Mouse (Mus musculus) cerebellum, adult (tissue): ENCODE measurements around the gene Plg.

Source experiments
- ATAC-seq: cut with Nextera tagmentation; 2 replicates; pipeline ENCODE4 v1.9.2; 2017; ENCODE audit warnings: mild to moderate bottlenecking, moderate library complexity, mixed read lengths; ENCODE audit not compliant: insufficient number of reproducible peaks, low FRiP score, low TSS enrichment

The Plg gene

DNA sequence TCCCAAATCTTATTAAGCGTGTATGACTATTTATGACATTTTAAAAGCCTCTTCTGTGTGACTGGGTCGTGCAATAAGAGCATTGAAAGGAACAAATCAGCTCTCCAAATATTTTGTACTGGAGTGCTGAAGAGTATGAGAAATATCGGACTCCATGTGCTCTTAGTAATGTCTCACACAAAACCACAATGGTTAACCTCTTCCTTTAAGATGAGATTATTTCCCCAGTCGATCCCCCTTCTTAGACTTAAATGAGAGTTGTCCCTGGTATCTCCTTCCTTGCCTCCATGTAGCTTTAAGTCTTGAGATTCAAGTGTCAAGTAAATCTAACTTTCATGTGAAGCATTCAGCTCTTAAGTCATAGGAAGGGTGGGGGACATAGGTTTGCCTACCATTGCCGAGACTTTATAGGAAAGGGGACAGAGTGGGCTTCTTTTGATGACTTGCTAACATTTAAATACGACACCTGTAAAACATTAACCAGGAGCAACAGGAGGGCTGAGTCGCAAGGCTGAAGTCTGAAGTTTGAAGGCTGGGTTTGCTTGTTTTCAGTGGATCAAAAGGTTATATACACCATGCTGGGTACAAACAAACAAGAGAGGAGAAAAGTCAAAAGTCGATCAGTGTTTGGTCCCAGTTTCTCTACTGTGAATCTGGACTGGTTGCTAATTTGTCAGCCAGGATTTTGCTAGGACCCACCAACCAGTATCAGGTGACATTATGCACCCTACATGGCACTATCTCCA, 6.8 kb downstream of the Plg start:
- no peak for ATAC-seq

DNA sequence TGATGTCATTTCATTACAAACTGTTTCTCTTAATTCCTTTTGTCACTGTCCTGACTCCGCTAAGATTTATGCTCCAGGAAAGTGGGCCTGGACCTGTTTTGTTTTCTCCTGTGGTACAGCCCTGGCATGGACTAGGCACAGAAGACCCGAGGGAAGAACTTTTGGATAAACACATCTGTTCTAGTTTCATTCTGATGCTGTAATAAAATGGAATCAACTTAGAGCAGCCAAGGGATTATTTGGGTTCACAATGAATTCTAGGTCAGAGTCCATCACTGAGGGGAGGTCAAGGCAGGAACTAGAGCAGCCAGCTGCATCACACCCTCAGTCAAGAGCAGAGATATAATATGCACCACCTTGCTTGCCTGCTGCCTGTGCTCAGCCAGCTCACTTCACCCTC, 9.4 kb downstream of the Plg start:
- ATAC-seq: no peak

- ATAC-seq: no peak
Measured at GRCm38 (mm10) chr17:12388239-12388638, 9.8 kb downstream of the Plg start.

DNA sequence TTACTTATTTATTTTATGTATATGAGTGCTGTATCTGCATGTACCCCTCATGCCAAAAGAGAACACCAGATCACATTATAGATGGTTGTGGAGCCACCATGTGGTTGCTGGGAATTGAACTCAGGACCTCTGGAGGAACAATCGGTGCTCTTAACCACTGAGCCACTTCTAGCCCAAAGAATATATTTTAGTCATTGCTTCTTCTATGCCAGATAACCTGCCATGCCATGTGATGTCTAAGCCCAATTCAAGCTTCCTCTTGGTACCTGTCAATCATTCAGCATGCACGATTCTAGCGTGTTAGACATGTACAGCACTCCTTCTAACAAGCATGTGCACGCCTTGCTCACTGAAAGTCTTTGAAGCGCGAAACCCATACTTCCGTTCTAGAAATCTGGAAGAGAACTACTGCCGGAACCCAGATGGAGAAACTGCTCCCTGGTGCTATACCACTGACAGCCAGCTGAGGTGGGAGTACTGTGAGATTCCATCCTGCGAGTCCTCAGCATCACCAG, 17.8 kb downstream of the Plg start:
- ATAC-seq: no peak

GRCm38 (mm10) chr17:12403420-12403819, 25.0 kb downstream of the Plg start:
- ATAC-seq: no peak

DNA sequence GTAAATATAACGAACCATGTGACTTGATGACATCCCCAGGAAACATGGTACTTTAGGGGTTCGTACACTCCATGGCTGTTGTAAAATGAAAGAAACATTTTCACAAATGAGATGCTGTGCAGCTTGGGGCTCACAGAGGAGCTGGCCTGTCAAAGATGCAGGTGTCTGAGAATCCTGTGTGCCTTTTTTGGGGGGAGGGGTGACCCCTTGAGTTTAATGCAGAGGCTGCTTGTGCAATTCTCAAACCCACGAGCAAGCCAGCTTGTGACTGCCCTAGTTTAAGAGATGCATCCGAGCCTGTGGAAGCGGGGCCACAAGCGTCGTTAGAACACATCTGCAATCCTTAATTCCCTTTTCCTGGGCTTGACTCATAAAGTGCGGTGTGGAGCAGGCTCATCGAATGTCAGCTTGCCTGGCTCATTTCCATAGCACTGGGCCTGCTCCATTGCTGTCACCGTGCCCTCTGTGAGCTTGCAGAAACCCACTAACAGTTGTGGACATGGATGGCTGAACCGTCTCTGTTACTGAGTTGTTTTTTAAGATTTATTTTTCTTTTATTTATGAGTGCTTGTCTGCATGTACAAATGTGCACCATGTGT, 31.0 kb downstream of the Plg start:
- ATAC-seq: no peak

DNA sequence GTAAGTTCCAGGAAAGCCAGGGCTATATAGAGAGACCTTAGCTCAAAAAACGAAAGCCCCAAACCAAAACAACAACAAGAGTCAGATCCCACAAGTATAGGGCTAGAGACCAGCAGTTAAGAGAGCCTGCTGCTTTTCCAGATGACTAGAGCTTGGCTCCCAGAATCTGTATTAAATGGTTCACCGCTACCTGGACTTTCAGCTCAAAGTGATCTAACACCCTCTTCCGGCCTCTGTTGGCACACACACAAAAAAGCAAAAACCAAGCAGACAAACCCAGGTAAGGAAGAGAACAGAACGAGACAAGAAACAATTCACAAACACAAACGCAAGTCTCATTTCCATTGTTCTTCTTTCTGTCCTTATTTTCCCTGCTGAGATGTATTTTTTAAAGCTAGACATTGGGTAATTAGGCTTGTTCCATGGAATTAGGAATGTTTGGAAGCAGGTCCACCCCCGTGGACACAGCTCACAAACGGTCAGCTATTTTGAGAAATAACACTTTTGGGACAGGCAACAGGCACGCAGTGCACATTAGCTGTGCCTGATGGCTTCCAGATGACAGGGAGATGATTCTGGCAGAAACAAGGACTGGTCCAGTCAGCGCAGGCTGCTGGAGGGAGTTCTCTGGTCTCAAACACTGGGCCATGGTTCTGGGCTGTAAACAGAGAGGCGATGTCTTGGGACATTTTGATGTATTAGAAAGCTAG, 33.9 kb downstream of the Plg start:
- no peak for ATAC-seq

- ATAC-seq: no peak
Measured at GRCm38 (mm10) chr17:12412891-12413237, 34.5 kb downstream of the Plg start.

GRCm38 (mm10) chr17:12415031-12415735, 36.8 kb downstream of the Plg start:
- no peak for ATAC-seq

- no peak for ATAC-seq
Measured at GRCm38 (mm10) chr17:12415741-12416140, 37.3 kb downstream of the Plg start.

- ATAC-seq: no peak; the same call in 1 of the 2 replicates
Measured at GRCm38 (mm10) chr17:12416250-12416895, 38.0 kb downstream of the Plg start.

- ATAC-seq: no peak
Measured at GRCm38 (mm10) chr17:12419491-12420079, 41.2 kb downstream of the Plg start.

DNA sequence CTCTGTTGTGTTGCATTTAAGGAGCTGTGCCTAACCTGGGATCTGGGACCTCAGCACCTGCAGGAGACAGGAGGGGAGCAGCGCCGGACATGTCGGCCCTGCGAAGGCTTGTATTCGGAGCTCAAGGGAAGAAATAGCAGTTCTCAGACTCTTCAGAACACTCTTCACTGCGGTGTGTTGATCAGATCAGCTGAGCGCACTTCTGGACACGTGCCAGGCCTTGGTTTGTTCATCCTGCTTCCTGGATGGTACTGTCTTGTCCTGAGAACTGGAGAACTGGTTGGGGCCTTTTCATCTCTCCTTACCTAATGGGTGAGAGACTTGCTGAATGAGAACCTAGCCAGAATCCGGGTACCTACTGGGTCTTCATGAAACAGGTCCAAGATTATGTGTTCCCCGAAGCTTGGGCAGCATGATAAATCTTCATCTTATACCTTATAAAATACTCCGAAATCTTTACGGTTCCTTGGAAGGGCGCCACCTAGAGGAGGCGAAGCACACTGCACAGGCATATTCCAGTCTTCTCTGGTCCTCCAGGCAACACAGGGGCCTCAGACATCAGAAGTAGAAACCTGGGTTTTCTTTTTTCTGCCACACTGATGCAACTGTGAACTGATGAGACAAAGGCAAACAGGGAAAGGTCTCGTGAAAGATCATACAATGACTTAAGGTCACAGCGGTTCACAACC, 42.6 kb downstream of the Plg start:
- no peak for ATAC-seq

- ATAC-seq: no peak
Measured at GRCm38 (mm10) chr17:12422143-12422542, 43.7 kb downstream of the Plg start.

DNA sequence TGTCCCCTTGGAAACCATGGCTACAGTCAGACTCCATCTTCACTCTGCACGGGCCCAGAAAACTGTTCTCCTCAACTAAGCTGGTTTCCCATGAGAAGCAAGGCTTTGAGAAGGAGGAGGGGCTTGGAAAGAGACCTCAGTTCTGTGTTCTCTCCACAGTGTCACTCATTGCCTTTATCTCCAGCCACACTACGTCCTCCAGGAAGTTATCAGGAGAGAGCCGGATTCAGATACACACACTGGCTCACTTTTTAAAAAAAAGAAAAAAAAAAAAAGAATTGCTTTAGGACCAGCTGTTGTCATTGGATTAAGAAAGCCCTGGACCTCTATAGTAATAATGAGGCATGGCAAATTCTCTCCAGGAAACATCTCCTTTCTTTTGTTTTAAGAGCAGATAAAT, 48.7 kb downstream of the Plg start:
- ATAC-seq: no peak

GRCm38 (mm10) chr17:12428369-12428768, 50.0 kb downstream of the Plg start:
- no peak for ATAC-seq

GRCm38 (mm10) chr17:12431707-12432106, 53.3 kb downstream of the Plg start:
- ATAC-seq: no peak

- ATAC-seq: no peak
Measured at GRCm38 (mm10) chr17:12437771-12438170, 59.4 kb downstream of the Plg start.

- no peak for ATAC-seq
Measured at GRCm38 (mm10) chr17:12444561-12444960, 66.2 kb downstream of the Plg start.
